Mouse (Mus musculus) MN1 (cell line): ENCODE measurements around the gene Hnrnpr.

Experiments used
- DNase-seq: peaks from one replicate; pipeline ENCODE4 v3.0.0-alpha.2; 2016; ENCODE audit warnings: low spot score

The Hnrnpr gene

GRCm38 (mm10) chr4:136310229-136311041, at the start of gene Hnrnpr:
Gene Hnrnpr, plus strand, starts transcription at chr4:136310942.
- peak; percentile 100 for DNase-seq

- no peak for DNase-seq
These were observed 48.8 kb upstream of the Hnrnpr start for GRCm38 (mm10) chr4:136261912-136262311.

- DNase-seq, result no peak
These were observed 47.2 kb upstream of the Hnrnpr start for GRCm38 (mm10) chr4:136263555-136263954.

- no peak for DNase-seq
These were observed 43.9 kb upstream of the Hnrnpr start for GRCm38 (mm10) chr4:136266716-136267343.

- no peak for DNase-seq
These were observed 41.8 kb upstream of the Hnrnpr start for GRCm38 (mm10) chr4:136268912-136269311.

GRCm38 (mm10) chr4:136270648-136271047, 40.1 kb upstream of the Hnrnpr start:
- no peak for DNase-seq

- DNase-seq, result no peak
These were observed 29.6 kb upstream of the Hnrnpr start for GRCm38 (mm10) chr4:136281097-136281496.

GRCm38 (mm10) chr4:136281611-136282010, 29.1 kb upstream of the Hnrnpr start:
- no peak for DNase-seq

- DNase-seq, result no peak
These were observed 27.9 kb upstream of the Hnrnpr start for GRCm38 (mm10) chr4:136282621-136283480.

- DNase-seq, result peak; percentile 74
These were observed 27.0 kb upstream of the Hnrnpr start for GRCm38 (mm10) chr4:136283783-136284182.

GRCm38 (mm10) chr4:136284455-136284854, 26.3 kb upstream of the Hnrnpr start, which contains the start of gene Zfp46:
Gene Zfp46, plus strand, starts transcription at chr4:136284683.
- DNase-seq, result peak; percentile 86

- DNase-seq, result no peak
These were observed 25.9 kb upstream of the Hnrnpr start for GRCm38 (mm10) chr4:136284891-136285290.

- peak; percentile 98 for DNase-seq
These were observed 25.4 kb upstream of the Hnrnpr start for GRCm38 (mm10) chr4:136285348-136285810.

GRCm38 (mm10) chr4:136285811-136286371, 24.9 kb upstream of the Hnrnpr start:
- DNase-seq, result peak; percentile 99

- DNase-seq, result no peak
These were observed 20.6 kb upstream of the Hnrnpr start for GRCm38 (mm10) chr4:136289918-136290780.

- no peak for DNase-seq
These were observed 19.8 kb upstream of the Hnrnpr start for GRCm38 (mm10) chr4:136290781-136291595.

- DNase-seq, result no peak
These were observed 19.1 kb upstream of the Hnrnpr start for GRCm38 (mm10) chr4:136291692-136292091.

- no peak for DNase-seq
These were observed 14.8 kb upstream of the Hnrnpr start for GRCm38 (mm10) chr4:136295941-136296340.

- no peak for DNase-seq
These were observed 8.3 kb upstream of the Hnrnpr start for GRCm38 (mm10) chr4:136302462-136302861.

- no peak for DNase-seq
These were observed 6.6 kb upstream of the Hnrnpr start for GRCm38 (mm10) chr4:136304181-136304580.
